Mouse (Mus musculus) cerebellum, postnatal 4 days (tissue): ENCODE measurements around the gene Chst3.
"Not testable (repeated sequence)": the region's sequence is repeated elsewhere in the genome, so short reads cannot be mapped to it uniquely, and the experiment has no call there.

Experiments used
- DNase-seq, 2 experiments: peaks; one replicate each; pipeline ENCODE4 v3.0.0; 2022; ENCODE audit warnings: low spot score in 2 of 2, mixed read lengths in 1 of 2

The Chst3 gene

GRCm38 (mm10) chr10:60197406-60197821, 21.6 kb downstream of the Chst3 start:
- no peak for DNase-seq

- DNase-seq = no peak
Observed at GRCm38 (mm10) chr10:60196971-60197370, 22.1 kb downstream of the Chst3 start.

GRCm38 (mm10) chr10:60195087-60195486, 24.0 kb downstream of the Chst3 start:
- peak in 1 of 2 experiments; percentile 81 for DNase-seq

GRCm38 (mm10) chr10:60193532-60194423, 25.3 kb downstream of the Chst3 start:
- peak in 1 of 2 experiments; percentile 72 for DNase-seq

GRCm38 (mm10) chr10:60191796-60192195, 27.3 kb downstream of the Chst3 start:
- DNase-seq = peak; percentile 73 to 81

GRCm38 (mm10) chr10:60189534-60190186, 29.4 kb downstream of the Chst3 start:
- DNase-seq = no peak

GRCm38 (mm10) chr10:60186191-60186945, 32.7 kb downstream of the Chst3 start:
- no peak for DNase-seq

GRCm38 (mm10) chr10:60185023-60185709, 33.9 kb downstream of the Chst3 start:
- peak in 1 of 2 experiments; percentile 26 for DNase-seq

- not testable (repeated sequence) for DNase-seq
Observed at GRCm38 (mm10) chr10:60175306-60175705, 43.8 kb downstream of the Chst3 start.

- DNase-seq = no peak
Observed at GRCm38 (mm10) chr10:60174506-60174905, 44.6 kb downstream of the Chst3 start.

- peak in 1 of 2 experiments; percentile 58 for DNase-seq
Observed at GRCm38 (mm10) chr10:60173035-60173434, 46.0 kb downstream of the Chst3 start.

GRCm38 (mm10) chr10:60172306-60172705, 46.8 kb downstream of the Chst3 start:
- no peak for DNase-seq

GRCm38 (mm10) chr10:60171368-60171767, 47.7 kb downstream of the Chst3 start:
- no peak for DNase-seq

GRCm38 (mm10) chr10:60170326-60171089, 48.6 kb downstream of the Chst3 start:
- DNase-seq = no peak

- no peak for DNase-seq
Observed at GRCm38 (mm10) chr10:60168960-60169359, 50.1 kb downstream of the Chst3 start.

- no peak for DNase-seq
Observed at GRCm38 (mm10) chr10:60168306-60168705, 50.8 kb downstream of the Chst3 start.

- DNase-seq = no peak
Observed at GRCm38 (mm10) chr10:60166068-60166467, 53.0 kb downstream of the Chst3 start.

- DNase-seq = no peak
Observed at GRCm38 (mm10) chr10:60164869-60165268, 54.2 kb downstream of the Chst3 start.

- DNase-seq = no peak
Observed at GRCm38 (mm10) chr10:60162973-60163255, 56.1 kb downstream of the Chst3 start.

- DNase-seq = not testable (repeated sequence)
Observed at GRCm38 (mm10) chr10:60162184-60162972, 56.7 kb downstream of the Chst3 start.
